8 mouse cellular contexts compared by ENCODE assay signal in the genomic region with DNA sequence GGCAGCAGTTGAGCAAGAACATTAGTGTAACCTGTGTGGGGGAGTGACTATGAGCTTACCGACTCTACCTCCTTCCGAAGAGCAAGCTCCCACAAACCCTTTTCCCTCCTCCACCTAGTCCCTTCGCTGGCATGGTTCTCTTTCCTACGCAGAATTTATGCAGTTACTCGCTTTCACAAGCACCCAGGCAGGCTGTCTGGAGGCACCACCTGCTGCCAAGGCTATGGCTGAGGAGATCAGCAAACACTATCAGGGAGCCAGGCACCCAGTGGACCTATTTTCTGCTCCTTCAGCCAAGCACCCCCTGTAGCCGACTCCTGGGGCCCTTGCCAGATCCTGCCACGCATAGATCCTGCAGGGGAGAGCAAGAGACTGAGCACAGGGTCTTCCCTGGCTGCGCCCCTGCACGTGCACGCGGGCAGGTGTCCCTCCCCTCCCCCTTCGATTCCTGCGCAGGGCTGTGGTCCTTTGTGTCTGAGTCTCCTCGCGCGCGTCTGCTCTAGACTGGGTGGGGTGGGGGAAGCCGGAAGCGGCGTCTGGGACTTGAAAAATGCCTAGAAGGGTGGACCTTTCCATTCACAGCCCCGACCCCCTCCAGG.
A peak's percentile ranks its signal among the peaks of the same experiment; 100 is the strongest.
DNase-seq lines count a peak whose midpoint lies in the region; ATAC-seq lines count a peak whose summit lies in the region.

No protein-coding gene starts in this region.

- peak; percentile 41 to 45 for DNase-seq in cerebellum, postnatal 10 days
- DNase-seq in cerebellum, postnatal 25 days = no peak
- peak; percentile 82 for DNase-seq in embryo, embryonic 10.5 days (ENCODE audit: low spot score)
- peak; percentile 48 to 64 for DNase-seq in layer of hippocampus, postnatal 10 days (ENCODE audit: low spot score in 2 of 2)
- peak; percentile 34 for DNase-seq in lung, postnatal 10 days
- DNase-seq in right cerebral cortex, postnatal 4 days = peak; percentile 69
- DNase-seq in cerebellum, adult 11-12 months = no peak

- WGBS in heart, embryonic 14.5 days = 0% methylated on average over 21 of the region's 21 CpGs

- peaks cover 22% of the 10 kb centered on the region in 2 experiments for H3K4me1 ChIP-seq in heart, embryonic 14.5 days (ENCODE audit: control insufficient read depth in 2 of 2, insufficient read depth in 2 of 2, low read length in 2 of 2)

- H3K9me3 ChIP-seq in heart, embryonic 14.5 days (ENCODE audit: control insufficient read depth, low read length) = no peaks in the 10 kb centered on the region

- peak overlapping the region; percentile 84 for H3K9ac ChIP-seq in heart, embryonic 14.5 days (ENCODE audit: low read length)

- no peaks in the 10 kb centered on the region for H3K36me3 ChIP-seq in heart, embryonic 14.5 days (ENCODE audit: control insufficient read depth, insufficient read depth, low read length)

- peak; percentile 40 for ATAC-seq in heart, embryonic 14.5 days (ENCODE audit: insufficient number of reproducible peaks, insufficient read depth, low FRiP score, low read depth)

- H3K27me3 ChIP-seq in heart, embryonic 14.5 days (ENCODE audit: control insufficient read depth, insufficient read depth, low read length) = no peaks in the 10 kb centered on the region

- H3K4me2 ChIP-seq in heart, embryonic 14.5 days (ENCODE audit: low read length) = peak overlapping the region; percentile 89

- peak overlapping the region; percentile 50 to 70 for H3K27ac ChIP-seq in heart, embryonic 14.5 days (replicated peaks in 1 of 2; ENCODE audit: control insufficient read depth in 1 of 2, insufficient read depth in 1 of 2, low read depth in 2 of 2, low read length in 2 of 2)

- H3K4me3 ChIP-seq in heart, embryonic 14.5 days (ENCODE audit: control insufficient read depth in 1 of 2, insufficient read depth in 1 of 2, low read depth in 1 of 2, low read length in 2 of 2) = peak overlapping the region; percentile 46 to 48

Comparison
In these comparisons a context has a peak if more than half of its experiments do, and no peak if none do; other contexts are left out.
1. DNase-seq: peak in cerebellum, postnatal 10 days (2 of 2), embryo, embryonic 10.5 days (single experiment), layer of hippocampus, postnatal 10 days (2 of 2), lung, postnatal 10 days (single experiment) and right cerebral cortex, postnatal 4 days (single experiment); none in cerebellum, postnatal 25 days (0 of 2) and cerebellum, adult 11-12 months (single experiment).